ENCODE assay signal across 22 mouse cellular contexts in the genomic region with DNA sequence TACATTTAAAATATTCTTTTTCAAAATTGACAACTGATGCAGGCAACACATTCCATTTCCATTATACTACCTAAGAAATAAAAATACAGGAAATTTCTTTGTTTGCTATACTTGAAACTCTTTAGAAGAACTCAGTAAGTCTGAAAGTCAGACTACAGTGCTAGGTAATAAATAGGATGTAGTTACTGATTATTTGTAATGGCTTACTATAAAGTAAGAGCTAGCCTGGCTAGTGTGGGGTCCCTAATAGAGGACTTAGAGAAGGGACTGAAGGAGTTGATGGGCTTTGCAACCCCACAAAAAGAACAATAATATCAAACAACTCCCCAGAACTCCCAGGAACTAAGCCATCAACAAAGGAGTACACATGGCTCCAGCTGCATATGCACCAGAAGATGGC.
DNase-seq lines count a peak whose midpoint lies in the region; ATAC-seq lines count a peak whose summit lies in the region.
"Had no signal": no experiment of that assay in that cellular context is flagged by ENCODE, and none has a peak within 500 bp of the region (broad histone marks: within the 10 kb centered on the region; RNA-seq: fewer than 3 reads in every experiment).

No protein-coding gene starts in this region.

- DNase-seq in kidney, postnatal 10 days = no peak
- no peak for DNase-seq in kidney, adult 18-20 months
- no peak for DNase-seq in kidney, postnatal 36 days
- peak; percentile 17 for DNase-seq in midbrain, embryonic 11.5 days (ENCODE audit: low spot score, missing footprints)
- DNase-seq: adrenal gland, adult 2 months; adrenal gland, adult 8-10 months; adrenal gland, postnatal 10 days; adrenal gland, postnatal 14 days; adrenal gland, postnatal 25 days; adrenal gland, postnatal 36 days; B cell, adult 2 months; cerebellum, adult 11 months; cerebellum, adult 11-12 months had no signal

- H3K4me3 ChIP-seq in kidney, embryonic 14.5 days (ENCODE audit: low read length) = no peak overlapping the region
- H3K4me3 ChIP-seq in kidney, embryonic 15.5 days (replicated peaks) = no peak overlapping the region
- no peak overlapping the region for H3K4me3 ChIP-seq in kidney, embryonic 16.5 days (ENCODE audit: low read length)
- no peak overlapping the region for H3K4me3 ChIP-seq in midbrain, embryonic 11.5 days (ENCODE audit: low read depth, low read length)
- no peak overlapping the region for H3K4me3 ChIP-seq in midbrain, embryonic 15.5 days

- no peaks in the 10 kb centered on the region for H3K27me3 ChIP-seq in kidney, embryonic 14.5 days (ENCODE audit: control insufficient read depth, insufficient read depth, low read length)
- H3K27me3 ChIP-seq in kidney, embryonic 15.5 days = no peaks in the 10 kb centered on the region
- H3K27me3 ChIP-seq in kidney, embryonic 16.5 days (ENCODE audit: insufficient read depth, low read length) = no peaks in the 10 kb centered on the region
- H3K27me3 ChIP-seq in midbrain, embryonic 11.5 days (ENCODE audit: control insufficient read depth, insufficient read depth, low read length) = no peaks in the 10 kb centered on the region
- no peaks in the 10 kb centered on the region for H3K27me3 ChIP-seq in midbrain, embryonic 15.5 days (replicated peaks)
- H3K27me3 ChIP-seq: CH12.LX had no signal

- no peak overlapping the region for H3K4me2 ChIP-seq in kidney, embryonic 14.5 days (replicated peaks; ENCODE audit: low read depth, low read length)
- H3K4me2 ChIP-seq in kidney, embryonic 15.5 days = no peak overlapping the region
- H3K4me2 ChIP-seq in kidney, embryonic 16.5 days (replicated peaks; ENCODE audit: low read depth, low read length) = no peak overlapping the region
- H3K4me2 ChIP-seq in midbrain, embryonic 11.5 days = no peak overlapping the region
- no peak overlapping the region for H3K4me2 ChIP-seq in midbrain, embryonic 15.5 days

- no peak overlapping the region for H3K27ac ChIP-seq in kidney, embryonic 14.5 days (ENCODE audit: low read depth, low read length)
- no peak overlapping the region for H3K27ac ChIP-seq in kidney, embryonic 15.5 days
- H3K27ac ChIP-seq in kidney, embryonic 16.5 days (ENCODE audit: low read length) = no peak overlapping the region
- no peak overlapping the region for H3K27ac ChIP-seq in midbrain, embryonic 11.5 days (ENCODE audit: low read depth, low read length)
- H3K27ac ChIP-seq in midbrain, embryonic 15.5 days = no peak overlapping the region

- ATAC-seq in kidney, embryonic 14.5 days (ENCODE audit: low FRiP score, low TSS enrichment) = peak; percentile 61; the same call in 1 of the 2 replicates
- ATAC-seq in kidney, embryonic 15.5 days (replicated peaks; ENCODE audit: low FRiP score) = peak; percentile 76
- peak; percentile 70; the same call in 1 of the 2 replicates for ATAC-seq in kidney, embryonic 16.5 days (ENCODE audit: low FRiP score, low TSS enrichment)
- no peak for ATAC-seq in midbrain, embryonic 11.5 days (ENCODE audit: low FRiP score)
- no peak for ATAC-seq in midbrain, embryonic 15.5 days (replicated peaks)
- ATAC-seq: activated CD4-positive, CD25-positive, alpha-beta regulatory T cell, adult 4 months; CD4-positive, CD25-positive, alpha-beta regulatory T cell, adult 4 months; Patski had no signal

- no peaks in the 10 kb centered on the region for H3K4me1 ChIP-seq in kidney, embryonic 14.5 days (ENCODE audit: control insufficient read depth, insufficient read depth, low read length)
- H3K4me1 ChIP-seq in kidney, embryonic 15.5 days = no peaks in the 10 kb centered on the region
- no peaks in the 10 kb centered on the region for H3K4me1 ChIP-seq in kidney, embryonic 16.5 days (ENCODE audit: insufficient read depth, low read length)
- no peaks in the 10 kb centered on the region for H3K4me1 ChIP-seq in midbrain, embryonic 11.5 days (ENCODE audit: control insufficient read depth, insufficient read depth, low read length)
- no peaks in the 10 kb centered on the region for H3K4me1 ChIP-seq in midbrain, embryonic 15.5 days

- H3K36me3 ChIP-seq in kidney, embryonic 14.5 days (ENCODE audit: control insufficient read depth, insufficient read depth, low read length) = no peaks in the 10 kb centered on the region
- H3K36me3 ChIP-seq in kidney, embryonic 15.5 days = no peaks in the 10 kb centered on the region
- no peaks in the 10 kb centered on the region for H3K36me3 ChIP-seq in kidney, embryonic 16.5 days (ENCODE audit: insufficient read depth, low read length)
- no peaks in the 10 kb centered on the region for H3K36me3 ChIP-seq in midbrain, embryonic 11.5 days (ENCODE audit: control insufficient read depth, insufficient read depth, low read length)
- H3K36me3 ChIP-seq in midbrain, embryonic 15.5 days (replicated peaks) = no peaks in the 10 kb centered on the region
- H3K36me3 ChIP-seq: G1E had no signal

- no peaks in the 10 kb centered on the region for H3K9me3 ChIP-seq in kidney, embryonic 14.5 days (ENCODE audit: control insufficient read depth, low read length)
- H3K9me3 ChIP-seq in kidney, embryonic 15.5 days (replicated peaks) = no peaks in the 10 kb centered on the region
- no peaks in the 10 kb centered on the region for H3K9me3 ChIP-seq in kidney, embryonic 16.5 days (ENCODE audit: low read length)
- H3K9me3 ChIP-seq in midbrain, embryonic 11.5 days (ENCODE audit: control insufficient read depth, low read length) = no peaks in the 10 kb centered on the region
- H3K9me3 ChIP-seq in midbrain, embryonic 15.5 days = no peaks in the 10 kb centered on the region
- H3K9me3 ChIP-seq: G1E had no signal

- no peak overlapping the region for H3K9ac ChIP-seq in kidney, embryonic 14.5 days (ENCODE audit: low read depth, low read length)
- H3K9ac ChIP-seq in kidney, embryonic 15.5 days = no peak overlapping the region
- H3K9ac ChIP-seq in kidney, embryonic 16.5 days (replicated peaks; ENCODE audit: low read length) = no peak overlapping the region
- H3K9ac ChIP-seq in midbrain, embryonic 11.5 days (ENCODE audit: low read length) = no peak overlapping the region
- H3K9ac ChIP-seq in midbrain, embryonic 15.5 days = no peak overlapping the region

Comparison
In these comparisons a context has a peak if more than half of its experiments do, and no peak if none do; other contexts are left out.
1. ATAC-seq: peak in kidney, embryonic 14.5 days (single experiment), kidney, embryonic 15.5 days (single experiment) and kidney, embryonic 16.5 days (single experiment); none in midbrain, embryonic 11.5 days (single experiment) and midbrain, embryonic 15.5 days (single experiment).